Mouse (Mus musculus): ENCODE data around the gene Agmat.

Agmat gene

DNA sequence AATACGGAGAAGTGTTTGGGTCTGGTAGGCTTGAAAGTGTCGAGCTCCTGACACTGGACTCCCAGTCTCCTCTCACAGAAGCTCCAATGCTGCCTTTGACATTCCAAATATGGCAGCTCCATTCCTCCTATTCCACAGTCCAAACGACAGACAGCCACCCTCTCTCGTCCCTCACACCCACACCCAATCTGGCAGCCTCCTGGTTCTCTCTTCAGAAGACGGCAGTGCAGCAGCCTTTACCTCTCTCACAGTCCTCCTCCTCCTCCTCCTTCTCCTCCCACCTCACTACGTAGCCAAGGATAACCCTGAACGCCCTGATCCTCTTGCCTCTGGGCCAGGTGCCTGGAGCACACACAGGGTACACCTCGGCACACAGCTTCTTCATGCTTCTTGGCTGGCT is 33.4 kb downstream of the Agmat start:
- peak in 1 of 2 experiments; percentile 43 for DNase-seq (ENCODE audit: low spot score in 2 of 2)

DNA sequence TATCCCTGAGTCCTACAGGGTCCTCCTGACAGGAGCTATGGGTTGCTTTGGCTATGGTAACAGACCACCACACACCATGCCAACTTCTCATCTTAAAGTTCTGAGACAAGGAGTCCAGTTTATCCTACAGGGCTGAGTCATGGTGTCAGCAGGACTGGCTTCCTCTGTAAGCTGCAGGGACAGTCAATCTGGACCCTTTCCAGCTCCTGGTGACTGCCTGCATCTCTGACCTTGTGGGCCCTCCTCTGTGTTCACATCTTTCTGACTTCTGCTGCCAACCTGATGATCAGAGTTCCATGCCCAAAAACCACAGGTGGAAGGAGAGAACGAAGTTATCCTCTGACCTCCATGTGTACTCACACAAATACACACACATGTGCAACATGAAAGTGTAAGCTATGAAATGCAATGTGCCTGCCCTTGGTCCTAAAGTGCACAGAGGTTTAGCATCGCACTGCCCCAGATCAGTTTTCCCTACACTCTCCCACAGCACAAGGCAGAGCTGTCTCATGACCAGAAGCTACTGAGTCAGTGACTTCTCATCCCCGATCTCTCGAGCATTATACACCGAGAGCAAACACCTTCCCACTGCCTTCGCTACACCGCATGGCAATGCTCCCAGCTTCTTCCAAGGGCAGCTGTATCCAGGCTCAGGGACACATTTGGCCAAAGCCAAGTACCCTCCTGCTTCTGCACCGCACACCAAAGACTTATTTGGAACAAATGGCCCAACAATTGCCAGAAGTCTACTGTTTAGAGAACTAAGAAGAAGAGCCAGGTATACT is 34.9 kb downstream of the Agmat start:
- DNase-seq (ENCODE audit: low spot score in 2 of 2) = no peak

DNA sequence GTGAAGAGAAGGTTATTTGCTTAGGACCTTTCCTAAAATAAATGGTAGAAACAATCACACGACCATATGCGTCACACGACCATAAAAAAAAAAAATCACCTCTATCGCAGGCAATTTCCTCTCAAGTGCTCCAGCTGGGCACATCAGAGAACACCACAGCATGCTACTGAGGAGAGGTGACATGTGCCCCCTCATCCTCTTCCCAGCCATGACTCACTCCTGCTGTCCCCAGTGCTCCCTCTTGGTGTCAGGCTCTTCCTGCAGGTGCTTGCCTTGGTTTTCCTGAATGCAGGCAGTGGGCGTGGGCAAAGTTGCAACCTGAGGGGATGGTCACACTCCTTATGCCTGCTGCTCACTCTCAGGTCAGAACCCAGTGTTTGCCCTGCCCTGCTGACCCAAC is 38.4 kb downstream of the Agmat start:
- no peak for DNase-seq (ENCODE audit: low spot score in 2 of 2)

DNA sequence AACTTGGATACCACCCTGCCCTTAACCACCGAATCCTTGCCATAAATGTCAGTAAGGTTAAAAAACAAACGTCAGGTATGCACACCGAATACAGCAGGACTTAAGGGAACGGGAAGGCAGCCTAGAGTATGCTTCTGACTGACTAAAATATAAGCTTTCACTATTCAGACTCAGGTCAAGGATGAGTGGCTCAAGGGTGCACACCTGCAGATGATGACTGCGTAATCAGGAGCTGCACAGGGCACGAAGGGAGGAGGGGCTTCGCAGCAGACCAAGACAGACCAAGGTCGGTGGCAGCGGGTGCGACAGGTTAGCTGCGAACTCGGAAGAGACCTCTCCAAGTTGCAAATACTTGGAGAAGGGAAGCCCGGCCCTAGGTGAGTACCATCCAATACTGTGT is 39.7 kb downstream of the Agmat start:
- DNase-seq (ENCODE audit: low spot score in 2 of 2) = no peak

DNA sequence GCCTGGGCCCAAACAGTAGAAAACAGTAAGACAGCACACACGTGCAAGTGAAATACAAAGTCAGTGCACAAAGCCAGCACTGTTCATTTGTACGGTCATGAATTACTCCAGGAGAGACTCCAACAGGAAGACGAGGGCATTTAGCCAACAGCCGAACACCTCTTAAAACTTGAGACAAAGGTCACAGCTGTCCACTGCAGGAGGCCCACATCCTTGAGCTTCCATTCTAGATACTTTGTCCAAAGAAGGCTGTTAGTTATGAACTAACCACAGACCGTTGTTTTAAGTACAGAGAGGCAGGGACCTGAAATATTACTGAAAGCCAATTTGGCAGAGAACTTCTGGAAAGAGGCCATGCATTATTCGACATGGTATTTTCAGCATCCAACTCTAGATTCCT is 40.6 kb downstream of the Agmat start:
- no peak for DNase-seq (ENCODE audit: low spot score in 2 of 2)

DNA sequence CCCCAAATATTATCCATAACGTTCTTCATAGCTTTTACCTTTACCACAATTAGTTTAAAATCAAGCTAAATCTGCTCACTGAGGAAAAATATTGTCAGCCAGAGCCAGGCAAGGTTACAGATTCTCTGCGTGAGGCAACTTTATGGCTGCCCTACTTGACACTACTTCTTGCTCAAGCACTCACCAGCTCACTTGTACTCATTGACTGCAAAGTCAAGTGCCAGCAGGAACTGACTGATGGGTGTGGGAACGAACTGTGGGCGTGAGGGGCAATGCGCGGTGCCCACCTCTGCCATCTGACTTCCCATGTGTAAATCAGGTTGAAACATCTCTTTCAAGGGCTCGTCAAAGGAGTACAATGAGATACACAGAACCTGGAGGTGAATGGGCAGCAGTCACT is 41.0 kb downstream of the Agmat start:
- DNase-seq (ENCODE audit: low spot score in 2 of 2) = no peak

DNA sequence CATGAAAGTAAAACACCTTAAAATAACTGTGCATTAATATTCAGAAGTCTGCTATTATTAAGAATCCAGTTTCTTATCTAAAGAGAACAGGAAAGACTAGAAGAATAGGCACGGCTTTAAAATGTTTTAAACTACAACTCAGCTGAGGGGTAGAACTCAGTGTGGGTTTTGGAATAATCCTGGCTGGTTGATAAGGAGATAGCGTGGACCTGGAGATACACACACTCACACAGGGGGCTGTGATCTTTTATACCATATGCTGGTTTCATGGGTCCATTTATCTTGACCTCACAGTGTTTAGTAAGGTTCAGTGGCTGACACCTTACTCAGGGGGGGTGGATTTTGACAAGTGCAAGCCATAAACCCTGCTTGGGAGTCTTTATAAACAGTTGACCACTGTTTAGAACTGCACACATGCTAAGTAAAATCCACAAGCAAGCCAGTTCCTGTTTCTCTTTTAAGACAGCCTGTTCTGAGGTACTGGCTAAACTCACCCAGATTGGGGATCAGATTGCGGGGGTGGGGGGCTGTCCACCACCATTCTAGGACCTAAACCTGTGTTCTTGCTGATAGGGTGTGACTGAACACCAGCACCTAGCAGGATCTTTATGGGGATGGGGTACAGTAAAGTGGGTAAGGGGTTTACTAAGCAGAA is 43.2 kb downstream of the Agmat start:
- DNase-seq (ENCODE audit: low spot score in 2 of 2) = no peak

DNA sequence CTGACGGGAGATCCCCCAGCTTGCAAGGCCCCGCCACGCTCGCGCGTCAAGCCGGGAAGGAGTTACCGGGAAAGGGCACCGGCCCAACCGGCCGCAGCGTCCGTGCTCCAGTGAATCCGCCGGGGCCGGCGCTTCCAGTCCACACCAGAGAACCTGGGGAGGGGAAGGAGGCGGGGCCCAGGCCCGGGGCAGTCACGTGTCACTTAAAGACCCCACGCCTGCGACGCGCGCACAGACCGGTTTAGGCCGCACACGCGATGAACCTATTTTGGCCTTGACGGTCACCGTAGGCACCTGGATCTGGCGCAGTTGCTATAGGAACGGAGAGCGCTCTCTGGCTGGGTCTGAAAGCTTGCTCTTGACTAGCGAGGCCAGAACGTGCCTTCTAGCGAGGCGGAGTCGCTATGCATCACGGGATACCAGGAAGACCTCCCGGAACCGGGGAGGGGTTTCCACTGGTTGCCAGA is 44.1 kb downstream of the Agmat start, which contains the start of gene Dnajc16:
Gene Dnajc16 (minus strand): TSS at position 408 of the 467 bp plus-strand sequence.
- DNase-seq (ENCODE audit: low spot score in 2 of 2) = peak; percentile 94 to 98

DNA sequence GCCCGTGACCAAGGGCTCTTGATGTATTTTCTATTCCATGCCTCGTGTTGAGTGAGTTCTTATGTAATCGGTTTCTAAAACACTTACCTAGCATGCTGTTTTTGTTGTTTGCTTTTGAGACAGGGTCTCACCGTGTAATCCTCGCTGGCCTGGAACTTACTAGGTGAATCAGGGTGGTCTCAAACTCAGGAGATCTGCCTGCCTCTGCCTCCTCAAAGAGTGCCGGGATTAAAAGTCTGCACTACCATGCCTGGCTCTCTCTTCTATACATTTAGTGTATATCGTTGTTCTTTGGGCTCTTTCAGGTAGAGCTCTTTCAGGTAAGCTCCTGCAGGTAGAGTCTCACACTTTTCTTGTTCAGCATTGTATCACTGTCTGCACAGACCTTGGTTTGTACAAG is 45.0 kb downstream of the Agmat start:
- no peak for DNase-seq (ENCODE audit: low spot score in 2 of 2)

DNA sequence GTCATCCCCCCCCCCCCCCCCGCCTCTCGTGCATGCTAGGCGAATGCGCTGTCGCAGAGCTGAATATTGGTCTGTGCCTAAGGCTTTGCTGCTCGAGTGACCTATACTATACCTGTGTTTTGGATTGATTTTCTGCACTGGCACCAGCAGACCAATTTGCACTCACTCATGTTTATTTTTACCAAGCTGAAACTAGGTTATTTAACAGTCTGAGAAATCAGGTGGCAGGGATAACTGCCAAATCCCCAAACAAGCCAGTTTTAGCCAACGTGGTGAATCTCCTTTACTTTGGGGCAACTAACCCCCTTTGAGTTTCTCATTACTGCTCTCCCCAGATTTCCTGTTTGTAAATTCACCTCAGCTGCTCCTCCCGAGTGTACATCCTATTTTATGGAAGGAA is 45.5 kb downstream of the Agmat start:
- no peak for DNase-seq (ENCODE audit: low spot score in 2 of 2)

DNA sequence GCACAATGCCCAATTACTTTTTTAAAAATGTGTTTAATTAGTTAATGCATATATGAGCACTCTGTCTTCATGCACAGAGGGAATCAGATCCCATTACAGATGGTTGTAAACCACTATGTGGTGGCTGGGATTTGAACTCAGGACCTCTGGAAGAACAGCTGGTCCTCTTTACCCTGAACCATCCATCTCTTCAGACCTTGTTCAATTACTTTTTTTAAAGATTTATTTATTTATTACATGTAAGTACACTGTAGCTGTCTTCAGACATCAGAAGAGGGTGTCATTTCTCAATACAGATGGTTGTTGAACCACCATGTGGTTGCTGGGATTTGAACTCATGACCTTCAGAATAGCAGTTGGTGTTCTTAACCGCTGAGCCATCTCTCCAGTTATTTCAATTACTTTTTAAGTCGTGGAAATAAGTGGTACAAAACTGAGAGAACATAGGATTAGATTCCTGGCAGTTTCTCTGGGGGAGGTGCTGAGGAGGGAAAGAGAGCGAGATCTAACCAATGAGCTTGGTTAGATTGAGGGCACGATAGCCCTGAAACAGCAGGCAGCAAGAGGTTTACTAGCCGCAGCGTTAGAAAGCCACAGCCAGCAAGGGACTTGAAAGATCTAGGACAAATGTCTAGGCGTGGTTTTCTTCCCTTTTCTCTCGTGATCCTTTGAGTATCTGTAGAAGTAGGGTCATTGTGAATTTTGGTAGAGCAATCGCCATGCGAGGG is 46.2 kb downstream of the Agmat start:
- DNase-seq (ENCODE audit: low spot score in 2 of 2) = no peak

DNA sequence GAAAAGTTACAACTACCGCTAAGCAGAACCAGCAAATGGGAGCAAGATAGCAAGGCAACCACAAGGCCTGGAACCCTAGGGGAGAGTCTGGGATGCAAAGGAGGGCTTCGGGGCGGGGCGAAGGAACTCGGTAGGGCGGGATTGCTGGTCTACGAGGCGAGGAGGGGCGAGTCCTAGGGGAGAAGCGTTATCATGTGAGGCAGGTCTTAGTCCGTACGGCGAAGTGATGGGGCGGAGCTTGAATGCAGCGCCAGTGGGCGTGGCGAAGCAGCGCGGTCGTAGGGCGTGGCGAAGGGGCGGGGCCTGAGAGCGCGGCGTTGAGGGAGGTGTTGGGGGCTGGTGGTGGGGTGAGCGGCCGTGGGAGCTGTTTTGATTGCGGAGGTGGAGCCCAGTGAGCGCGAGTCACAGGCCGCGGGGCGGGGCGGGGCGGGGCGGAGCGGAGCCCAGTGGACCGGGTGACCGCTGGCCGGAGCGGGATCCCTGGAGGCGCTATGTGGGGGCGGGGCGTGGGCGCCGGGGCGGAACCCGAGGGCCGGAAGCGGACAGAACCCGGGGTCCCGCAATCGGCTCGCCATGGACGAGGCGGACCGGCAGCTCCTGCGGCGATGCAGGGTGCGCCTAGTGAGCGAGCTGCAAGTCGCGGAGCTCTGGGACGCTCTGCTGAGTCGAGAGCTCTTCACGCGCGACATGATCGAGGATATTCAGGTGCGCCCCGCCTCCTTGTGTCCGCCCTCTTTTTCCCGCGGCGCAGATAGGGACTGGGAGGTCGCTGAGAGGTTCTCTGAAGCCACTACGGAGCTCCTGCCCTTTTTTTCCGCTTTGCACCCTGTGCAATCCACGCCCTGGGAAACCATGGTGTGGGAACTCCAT is 47.0 kb downstream of the Agmat start, which contains the start of gene Casp9:
Gene Casp9 (plus strand): TSS at position 331 of the 870 bp plus-strand sequence.
- peak; percentile 92 to 96 for DNase-seq (ENCODE audit: low spot score in 2 of 2)

DNA sequence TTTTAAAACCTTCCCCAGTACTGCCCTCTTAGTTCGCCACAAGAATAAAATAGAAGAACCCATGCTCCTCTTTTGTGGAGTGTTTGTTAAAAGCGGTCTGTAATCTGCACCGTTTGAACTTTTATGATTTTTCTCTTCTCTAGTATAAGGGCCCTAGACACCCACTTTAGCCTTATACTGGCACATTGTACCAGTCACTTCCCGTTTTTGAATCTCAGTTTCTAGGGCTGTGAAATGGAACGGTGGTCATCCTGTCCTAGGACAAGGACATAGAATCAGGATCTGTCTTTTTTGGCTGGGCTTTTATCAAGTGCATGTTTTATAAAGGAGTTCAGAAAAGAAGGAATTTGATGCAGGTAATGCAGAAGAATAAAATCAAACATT is 47.7 kb downstream of the Agmat start:
- DNase-seq (ENCODE audit: low spot score in 2 of 2) = no peak

DNA sequence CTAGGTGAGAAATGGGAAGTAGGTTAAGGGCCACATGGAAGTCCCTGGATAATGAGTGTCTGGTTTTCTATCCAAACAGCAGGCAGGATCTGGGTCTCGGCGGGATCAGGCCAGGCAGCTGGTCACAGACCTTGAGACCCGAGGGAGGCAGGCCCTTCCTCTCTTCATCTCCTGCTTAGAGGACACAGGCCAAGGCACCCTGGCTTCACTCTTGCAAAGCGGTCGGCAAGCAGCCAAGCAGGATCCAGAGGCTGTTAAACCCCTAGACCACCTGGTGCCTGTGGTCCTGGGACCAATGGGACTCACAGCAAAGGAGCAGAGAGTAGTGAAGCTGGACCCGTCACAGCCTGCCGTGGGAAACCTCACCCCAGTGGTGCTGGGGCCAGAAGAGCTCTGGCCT is 49.9 kb downstream of the Agmat start:
- DNase-seq (ENCODE audit: low spot score in 2 of 2) = no peak

DNA sequence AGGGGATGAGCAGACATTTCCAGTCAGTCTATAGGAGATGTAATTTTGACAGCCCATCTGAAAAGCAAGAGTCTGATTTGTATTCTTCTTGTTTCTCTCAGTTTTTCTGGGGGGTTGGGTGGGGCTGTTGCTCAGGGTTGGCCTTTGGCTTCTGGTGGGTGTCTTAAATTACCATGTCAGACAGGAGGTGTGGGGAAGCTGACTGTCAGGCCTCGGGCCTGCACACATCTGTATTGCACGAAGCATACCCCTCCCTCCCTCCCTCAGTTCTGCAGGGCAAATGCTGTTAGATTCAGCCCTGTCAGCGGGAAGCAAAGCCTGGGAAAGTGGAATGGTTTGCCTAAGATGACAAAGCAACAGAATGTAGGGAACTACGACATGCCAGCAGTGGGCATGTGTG is 50.5 kb downstream of the Agmat start:
- DNase-seq (ENCODE audit: low spot score in 2 of 2) = no peak

DNA sequence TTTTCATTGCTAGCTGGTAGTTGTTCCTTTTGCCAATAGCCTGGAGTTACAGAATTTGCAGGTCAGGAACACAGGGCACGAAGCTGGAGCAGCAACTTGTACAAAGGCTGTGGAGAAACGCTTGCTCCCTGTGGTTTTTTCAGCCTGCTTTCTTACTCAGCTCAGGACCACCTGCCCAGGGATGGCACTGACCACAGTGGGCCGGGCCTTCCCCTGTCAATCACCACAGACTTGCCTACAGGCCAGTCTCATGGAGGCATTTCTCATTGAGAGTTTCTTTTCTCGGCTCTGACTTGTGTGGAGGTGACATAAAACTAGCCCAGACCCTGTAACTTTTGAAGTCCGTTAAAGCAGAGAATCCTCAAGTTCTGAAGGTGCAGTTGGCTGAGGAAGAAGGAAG is 51.1 kb downstream of the Agmat start:
- no peak for DNase-seq (ENCODE audit: low spot score in 2 of 2)

DNA sequence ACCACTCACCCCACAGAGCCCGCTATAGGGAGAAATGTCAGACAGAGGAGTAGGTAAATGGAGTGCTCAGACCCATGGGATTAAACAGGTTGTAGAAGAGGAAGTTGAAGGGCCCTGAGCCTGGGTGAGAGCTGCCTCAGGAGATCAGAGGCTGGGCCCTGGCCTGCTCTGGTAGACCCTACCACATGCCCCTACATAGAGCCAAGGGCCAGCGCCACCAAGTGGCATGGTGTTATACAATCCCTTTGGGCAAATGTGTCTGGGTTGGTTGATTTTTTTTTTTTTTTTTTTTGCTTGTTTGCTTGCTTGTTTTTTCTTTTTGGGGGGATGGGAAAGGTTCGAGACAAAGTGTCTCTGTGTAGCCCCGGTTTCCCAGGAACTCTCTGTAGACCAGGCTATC is 57.6 kb downstream of the Agmat start:
- DNase-seq (ENCODE audit: low spot score in 2 of 2) = no peak

DNA sequence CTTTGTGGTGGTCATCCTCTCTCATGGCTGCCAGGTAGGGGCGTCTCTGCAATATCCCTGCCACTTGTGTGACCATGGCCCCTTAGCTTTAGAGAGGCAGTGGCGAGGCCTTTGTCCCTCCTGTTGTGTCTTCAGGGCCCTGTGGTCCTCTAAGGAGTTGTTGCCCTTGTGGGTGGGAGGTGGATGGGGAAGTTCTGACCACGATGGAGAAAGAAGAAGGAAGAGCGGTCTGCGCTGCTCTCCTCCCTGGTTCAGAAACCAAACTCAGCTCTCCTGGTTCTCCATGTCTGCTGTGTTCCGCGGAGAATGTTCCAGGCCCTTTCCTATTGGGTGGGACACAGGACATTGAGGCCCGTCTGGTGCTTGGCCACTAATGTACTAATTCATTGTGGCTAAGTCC is 59.4 kb downstream of the Agmat start:
- DNase-seq (ENCODE audit: low spot score in 2 of 2) = no peak

All from frontal cortex, postnatal 14 days (tissue).